Mouse (Mus musculus): ENCODE measurements around the gene Stk4. TPM values are rescaled to one million over a fixed set of nuclear protein-coding genes. Genes with fewer than 3 reads are reported as not detected.
A peak's percentile ranks its signal among the peaks of the same experiment; 100 is the strongest.

The Stk4 gene
- total RNA-seq, 2 experiments from 2014 or later = 6.1 to 9.8 TPM

- intact Hi-C loops (cut with DNase I) = no loop called here
- no peak for DNase-seq
Measured at GRCm38 (mm10) chr2:164077875-164078274, 7.8 kb downstream of the Stk4 start.

- intact Hi-C loops (cut with DNase I) = no loop called here
- no peak for DNase-seq
Measured at GRCm38 (mm10) chr2:164079488-164079887, 9.4 kb downstream of the Stk4 start.

GRCm38 (mm10) chr2:164081577-164081976 is 11.5 kb downstream of the Stk4 start:
- no peak for DNase-seq

GRCm38 (mm10) chr2:164082175-164082574 is 12.1 kb downstream of the Stk4 start:
- no peak for DNase-seq
- intact Hi-C loops (cut with DNase I) = no loop called here

More at GRCm38 (mm10) chr2:164081577-164081976, 11.5 kb downstream of the Stk4 start:
- intact Hi-C loops (cut with DNase I) = no loop called here

- DNase-seq = no peak
- intact Hi-C loops (cut with DNase I) = no loop called here
Measured at GRCm38 (mm10) chr2:164083609-164084341, 13.7 kb downstream of the Stk4 start.

- intact Hi-C loops (cut with DNase I) = no loop called here
- DNase-seq = no peak
Measured at GRCm38 (mm10) chr2:164084342-164084700, 14.2 kb downstream of the Stk4 start.

- intact Hi-C loops (cut with DNase I) = no loop called here
Measured at GRCm38 (mm10) chr2:164087416-164088017, 17.4 kb downstream of the Stk4 start.

GRCm38 (mm10) chr2:164089508-164089907 is 19.4 kb downstream of the Stk4 start:
- no peak for DNase-seq
- intact Hi-C loops (cut with DNase I) = no loop called here

More at GRCm38 (mm10) chr2:164087416-164088017, 17.4 kb downstream of the Stk4 start:
- DNase-seq = no peak

GRCm38 (mm10) chr2:164094152-164094551 is 24.0 kb downstream of the Stk4 start:
- intact Hi-C loops (cut with DNase I) = no loop called here
- DNase-seq = no peak

- intact Hi-C loops (cut with DNase I) = loop anchor here (5.0 kb wide), 1 partner anchor 429 kb away; no protein-coding TSS in a partner anchor
- DNase-seq = peak in 1 of 2 experiments; percentile 23
Measured at GRCm38 (mm10) chr2:164098603-164099250, 28.6 kb downstream of the Stk4 start.

- no peak for DNase-seq
- intact Hi-C loops (cut with DNase I) = loop anchor here (2.0 to 5.0 kb wide), 2 partner anchors 247 to 305 kb away; partner anchors contain the start of gene Matn4
Measured at GRCm38 (mm10) chr2:164101936-164102335, 31.8 kb downstream of the Stk4 start.

GRCm38 (mm10) chr2:164102366-164102765 is 32.2 kb downstream of the Stk4 start:
- intact Hi-C loops (cut with DNase I) = loop anchor here (2.0 to 5.0 kb wide), 2 partner anchors 246 to 305 kb away; partner anchors contain the start of gene Matn4
- DNase-seq = no peak

GRCm38 (mm10) chr2:164103501-164103900 is 33.4 kb downstream of the Stk4 start:
- DNase-seq = peak; percentile 34 to 53
- intact Hi-C loops (cut with DNase I) = loop anchor here (2.0 to 5.0 kb wide), 2 partner anchors 245 to 304 kb away; partner anchors contain the start of gene Matn4

- intact Hi-C loops (cut with DNase I) = no loop called here
- no peak for DNase-seq
Measured at GRCm38 (mm10) chr2:164106287-164107035, 36.3 kb downstream of the Stk4 start.

- DNase-seq = no peak
- intact Hi-C loops (cut with DNase I) = no loop called here
Measured at GRCm38 (mm10) chr2:164107125-164107874, 37.2 kb downstream of the Stk4 start.

- DNase-seq = no peak
- intact Hi-C loops (cut with DNase I) = no loop called here
Measured at GRCm38 (mm10) chr2:164108501-164108900, 38.4 kb downstream of the Stk4 start.

GRCm38 (mm10) chr2:164111546-164111945 is 41.4 kb downstream of the Stk4 start:
- DNase-seq = no peak
- intact Hi-C loops (cut with DNase I) = no loop called here

- DNase-seq = no peak
- intact Hi-C loops (cut with DNase I) = no loop called here
Measured at GRCm38 (mm10) chr2:164114051-164114450, 43.9 kb downstream of the Stk4 start.

- intact Hi-C loops (cut with DNase I) = no loop called here
- DNase-seq = no peak
Measured at GRCm38 (mm10) chr2:164115531-164115930, 45.4 kb downstream of the Stk4 start.

- DNase-seq = no peak
- intact Hi-C loops (cut with DNase I) = no loop called here
Measured at GRCm38 (mm10) chr2:164119503-164119902, 49.4 kb downstream of the Stk4 start.

Data from gastrocnemius, postnatal 36 days (tissue).